Mouse (Mus musculus): ENCODE data around the gene Golga5. TPM values are rescaled to one million over a fixed set of nuclear protein-coding genes. Genes with fewer than 3 reads are reported as not detected.

The Golga5 gene
- polyA plus RNA-seq, 1 experiment from 2014 or later = 30.9 TPM

- no peak overlapping the region for H3K27ac ChIP-seq
- no peaks in the 10 kb centered on the region for H3K9me3 ChIP-seq (replicated peaks)
- no peak overlapping the region for H3K4me3 ChIP-seq
- H3K36me3 ChIP-seq = no peaks in the 10 kb centered on the region
- peaks cover 61% of the 10 kb centered on the region for H3K27me3 ChIP-seq (ENCODE audit: low read depth, poor library complexity, severe bottlenecking)
- WGBS = 79% methylated on average over 5 of the region's 5 CpGs
- H3K4me1 ChIP-seq = no peaks in the 10 kb centered on the region
- no peak for DNase-seq (ENCODE audit: low spot score)
Measured at GRCm38 (mm10) chr12:102527989-102528388, 59.1 kb downstream of the Golga5 start.

GRCm38 (mm10) chr12:102535796-102536195 lies 66.9 kb downstream of the Golga5 start:
- Histone ChIP-seq H3K27ac (no peak overlapping the region), H3K36me3 (no peaks in the 10 kb centered on the region), H3K9me3 (replicated peaks) (no peaks in the 10 kb centered on the region), H3K4me3 (no peak overlapping the region), H3K27me3 (ENCODE audit: low read depth, poor library complexity, severe bottlenecking) (peaks cover 28% of the 10 kb centered on the region), H3K4me1 (peaks cover 14% of the 10 kb centered on the region)
- WGBS = 56% methylated on average over 1 of the region's 1 CpGs
- DNase-seq (ENCODE audit: low spot score) = no peak

- Histone ChIP-seq H3K27me3 (ENCODE audit: low read depth, poor library complexity, severe bottlenecking) (0 out of 2 replicates have a peak, but pooled peaks cover 5% of the 10 kb centered on the region), H3K27ac (no peak overlapping the region), H3K9me3 (replicated peaks) (no peaks in the 10 kb centered on the region), H3K36me3 (no peaks in the 10 kb centered on the region), H3K4me1 (peaks cover 14% of the 10 kb centered on the region), H3K4me3 (no peak overlapping the region)
- 51% methylated on average over 8 of the region's 8 CpGs for WGBS
- DNase-seq (ENCODE audit: low spot score) = no peak
Measured at GRCm38 (mm10) chr12:102540278-102540677, 71.3 kb downstream of the Golga5 start.

GRCm38 (mm10) chr12:102541168-102541567 lies 72.2 kb downstream of the Golga5 start:
- 95% methylated on average over 7 of the region's 7 CpGs for WGBS
- no peaks in the 10 kb centered on the region for H3K36me3 ChIP-seq
- no peak overlapping the region for H3K27ac ChIP-seq
- H3K27me3 ChIP-seq (ENCODE audit: low read depth, poor library complexity, severe bottlenecking) = 0 out of 2 replicates have a peak, but pooled peaks cover 5% of the 10 kb centered on the region
- H3K4me3 ChIP-seq = no peak overlapping the region
- DNase-seq (ENCODE audit: low spot score) = no peak
- peaks cover 14% of the 10 kb centered on the region for H3K4me1 ChIP-seq
- H3K9me3 ChIP-seq (replicated peaks) = no peaks in the 10 kb centered on the region

- no peaks in the 10 kb centered on the region for H3K4me1 ChIP-seq
- WGBS = 78% methylated on average over 6 of the region's 6 CpGs
- H3K4me3 ChIP-seq = no peak overlapping the region
- no peak for DNase-seq (ENCODE audit: low spot score)
- no peak overlapping the region for H3K27ac ChIP-seq
- 0 out of 2 replicates have a peak, but pooled peaks cover 8% of the 10 kb centered on the region for H3K27me3 ChIP-seq (ENCODE audit: low read depth, poor library complexity, severe bottlenecking)
- H3K36me3 ChIP-seq = no peaks in the 10 kb centered on the region
- H3K9me3 ChIP-seq (replicated peaks) = no peaks in the 10 kb centered on the region
Measured at GRCm38 (mm10) chr12:102545122-102545521, 76.2 kb downstream of the Golga5 start.

Other genes with a start within 250 kb of the Golga5 start
- gene Rin3, start 186.1 kb upstream of the Golga5 start, polyA plus RNA-seq (2016; fragmentation: Nextera tagmentation; extraction: Ambion mirVana) = 4.2 and 4.7 TPM in 2 replicates
- gene Lgmn, start 29.3 kb upstream of the Golga5 start, polyA plus RNA-seq (2016; fragmentation: Nextera tagmentation; extraction: Ambion mirVana) = 37.0 and 40.5 TPM in 2 replicates
- gene Chga, start 85.8 kb downstream of the Golga5 start, polyA plus RNA-seq (2016; fragmentation: Nextera tagmentation; extraction: Ambion mirVana) = 0.15 and 0.23 TPM in 2 replicates
- gene Itpk1, start 235.8 kb downstream of the Golga5 start, polyA plus RNA-seq (2016; fragmentation: Nextera tagmentation; extraction: Ambion mirVana) = 9.7 and 11.0 TPM in 2 replicates